Mouse (Mus musculus) regulatory T cell (primary cell): Measurements from ENCODE around the gene Rmdn2.

ENCODE experiments used
- in situ Hi-C: fragments of 300-600 bp; cut with MboI, MseI; formaldehyde crosslinking; loops from one replicate; pipeline ENCODE4 v1.15.1; 2025; ENCODE audit warnings: high pct_unique_total_duplicates

Rmdn2 gene

GRCm38 (mm10) chr17:79705671-79706455, 94.2 kb downstream of the Rmdn2 start:
- in situ Hi-C loops: loop anchor here (25.0 kb wide), 1 partner anchor 481 kb away; no protein-coding TSS in a partner anchor

GRCm38 (mm10) chr17:79708168-79708567, 96.5 kb downstream of the Rmdn2 start:
- in situ Hi-C loops: loop anchor here (25.0 kb wide), 1 partner anchor 479 kb away; no protein-coding TSS in a partner anchor

- in situ Hi-C loops: loop anchor here (25.0 kb wide), 1 partner anchor 478 kb away; no protein-coding TSS in a partner anchor
Measured at GRCm38 (mm10) chr17:79709718-79710117, 98.1 kb downstream of the Rmdn2 start.

GRCm38 (mm10) chr17:79710246-79710842, 98.7 kb downstream of the Rmdn2 start:
- in situ Hi-C loops: loop anchor here (25.0 kb wide), 1 partner anchor 477 kb away; no protein-coding TSS in a partner anchor

GRCm38 (mm10) chr17:79711944-79712343, 100.3 kb downstream of the Rmdn2 start:
- in situ Hi-C loops: loop anchor here (25.0 kb wide), 1 partner anchor 475 kb away; no protein-coding TSS in a partner anchor

- in situ Hi-C loops: loop anchor here (25.0 kb wide), 1 partner anchor 475 kb away; no protein-coding TSS in a partner anchor
Measured at GRCm38 (mm10) chr17:79712536-79712935, 100.9 kb downstream of the Rmdn2 start.

- in situ Hi-C loops: loop anchor here (25.0 kb wide), 1 partner anchor 474 kb away; no protein-coding TSS in a partner anchor
Measured at GRCm38 (mm10) chr17:79713276-79713642, 101.6 kb downstream of the Rmdn2 start.

- in situ Hi-C loops: loop anchor here (25.0 kb wide), 1 partner anchor 473 kb away; no protein-coding TSS in a partner anchor
Measured at GRCm38 (mm10) chr17:79713643-79714367, 102.1 kb downstream of the Rmdn2 start.

GRCm38 (mm10) chr17:79714368-79714895, 102.8 kb downstream of the Rmdn2 start:
- in situ Hi-C loops: loop anchor here (25.0 kb wide), 1 partner anchor 473 kb away; no protein-coding TSS in a partner anchor

GRCm38 (mm10) chr17:79714931-79715637, 103.4 kb downstream of the Rmdn2 start, which contains the start of gene Cyp1b1:
Cyp1b1 (minus strand) TSS chr17:79715061.
- in situ Hi-C loops: loop anchor here (25.0 kb wide), 1 partner anchor 472 kb away; no protein-coding TSS in a partner anchor

GRCm38 (mm10) chr17:79715649-79716143, 104.0 kb downstream of the Rmdn2 start:
- in situ Hi-C loops: loop anchor here (25.0 kb wide), 1 partner anchor 472 kb away; no protein-coding TSS in a partner anchor

- in situ Hi-C loops: loop anchor here (10.0 to 25.0 kb wide), 2 partner anchors 114 to 467 kb away; no protein-coding TSS in a partner anchor
Measured at GRCm38 (mm10) chr17:79720681-79721080, 109.0 kb downstream of the Rmdn2 start.

GRCm38 (mm10) chr17:79726613-79727012, 115.0 kb downstream of the Rmdn2 start:
- in situ Hi-C loops: loop anchor here (10.0 kb wide), 1 partner anchor 108 kb away; no protein-coding TSS in a partner anchor

- in situ Hi-C loops: loop anchor here (10.0 kb wide), 1 partner anchor 107 kb away; no protein-coding TSS in a partner anchor
Measured at GRCm38 (mm10) chr17:79728053-79728584, 116.5 kb downstream of the Rmdn2 start.

- in situ Hi-C loops: loop anchor here (10.0 kb wide), 1 partner anchor 106 kb away; no protein-coding TSS in a partner anchor
Measured at GRCm38 (mm10) chr17:79728585-79729503, 117.2 kb downstream of the Rmdn2 start.

- in situ Hi-C loops: no loop called here
Measured at GRCm38 (mm10) chr17:79730988-79731387, 119.3 kb downstream of the Rmdn2 start.

GRCm38 (mm10) chr17:79733039-79733438, 121.4 kb downstream of the Rmdn2 start:
- in situ Hi-C loops: no loop called here

- in situ Hi-C loops: no loop called here
Measured at GRCm38 (mm10) chr17:79737598-79737997, 125.9 kb downstream of the Rmdn2 start.
